Mouse (Mus musculus): ENCODE measurements around the gene Mettl24. TPM values are rescaled to one million over a fixed set of nuclear protein-coding genes. Genes with fewer than 3 reads are reported as not detected.
A peak's percentile ranks its signal among the peaks of the same experiment; 100 is the strongest.

Gene Mettl24
- total RNA-seq, 2 experiments from 2014 or later, result 0.99 to 1.1 TPM

GRCm38 (mm10) chr10:40678477-40678876 lies 4.6 kb upstream of the Mettl24 start:
- no peak for DNase-seq (ENCODE audit: extremely low spot score in 1 of 2, low spot score in 2 of 2)
- intact Hi-C loops (cut with DNase I), result no loop called here

- peak; percentile 37 to 69 for DNase-seq (ENCODE audit: extremely low spot score in 1 of 2, low spot score in 2 of 2)
- intact Hi-C loops (cut with DNase I), result loop anchor here (5.0 kb wide), 1 partner anchor 200 kb away; the partner anchor contains the start of genes Cdc40 and Wasf1
Measured at GRCm38 (mm10) chr10:40682470-40682869, 612 bp upstream of the Mettl24 start.

GRCm38 (mm10) chr10:40683868-40684253 lies 779 bp downstream of the Mettl24 start:
- DNase-seq (ENCODE audit: extremely low spot score in 1 of 2, low spot score in 2 of 2), result peak in 1 of 2 experiments; percentile 28
- intact Hi-C loops (cut with DNase I), result loop anchor here (5.0 kb wide), 1 partner anchor 198 kb away; the partner anchor contains the start of genes Cdc40 and Wasf1

- intact Hi-C loops (cut with DNase I), result loop anchor here (5.0 kb wide), 1 partner anchor 198 kb away; the partner anchor contains the start of genes Cdc40 and Wasf1
- DNase-seq (ENCODE audit: extremely low spot score in 1 of 2, low spot score in 2 of 2), result peak in 1 of 2 experiments; percentile 50
Measured at GRCm38 (mm10) chr10:40684326-40684725, 1.2 kb downstream of the Mettl24 start.

- no peak for DNase-seq (ENCODE audit: extremely low spot score in 1 of 2, low spot score in 2 of 2)
- intact Hi-C loops (cut with DNase I), result no loop called here
Measured at GRCm38 (mm10) chr10:40685641-40686040, 2.6 kb downstream of the Mettl24 start.

GRCm38 (mm10) chr10:40686976-40687375 lies 3.9 kb downstream of the Mettl24 start:
- DNase-seq (ENCODE audit: extremely low spot score in 1 of 2, low spot score in 2 of 2), result no peak
- intact Hi-C loops (cut with DNase I), result no loop called here

GRCm38 (mm10) chr10:40687407-40687806 lies 4.3 kb downstream of the Mettl24 start:
- intact Hi-C loops (cut with DNase I), result no loop called here
- DNase-seq (ENCODE audit: extremely low spot score in 1 of 2, low spot score in 2 of 2), result no peak

- peak in 1 of 2 experiments; percentile 54 for DNase-seq (ENCODE audit: extremely low spot score in 1 of 2, low spot score in 2 of 2)
- intact Hi-C loops (cut with DNase I), result no loop called here
Measured at GRCm38 (mm10) chr10:40688266-40688665, 5.2 kb downstream of the Mettl24 start.

GRCm38 (mm10) chr10:40688873-40689272 lies 5.8 kb downstream of the Mettl24 start:
- intact Hi-C loops (cut with DNase I), result no loop called here

GRCm38 (mm10) chr10:40698652-40699051 lies 15.6 kb downstream of the Mettl24 start:
- DNase-seq (ENCODE audit: extremely low spot score in 1 of 2, low spot score in 2 of 2), result no peak
- intact Hi-C loops (cut with DNase I), result no loop called here

More at GRCm38 (mm10) chr10:40688873-40689272, 5.8 kb downstream of the Mettl24 start:
- DNase-seq (ENCODE audit: extremely low spot score in 1 of 2, low spot score in 2 of 2), result no peak

GRCm38 (mm10) chr10:40711127-40711526 lies 28.0 kb downstream of the Mettl24 start:
- intact Hi-C loops (cut with DNase I), result no loop called here
- no peak for DNase-seq (ENCODE audit: extremely low spot score in 1 of 2, low spot score in 2 of 2)

- DNase-seq (ENCODE audit: extremely low spot score in 1 of 2, low spot score in 2 of 2), result peak in 1 of 2 experiments; percentile 62
- intact Hi-C loops (cut with DNase I), result no loop called here
Measured at GRCm38 (mm10) chr10:40713018-40713608, 30.0 kb downstream of the Mettl24 start.

GRCm38 (mm10) chr10:40713829-40714228 lies 30.7 kb downstream of the Mettl24 start:
- intact Hi-C loops (cut with DNase I), result no loop called here
- no peak for DNase-seq (ENCODE audit: extremely low spot score in 1 of 2, low spot score in 2 of 2)

- intact Hi-C loops (cut with DNase I), result no loop called here
- DNase-seq (ENCODE audit: extremely low spot score in 1 of 2, low spot score in 2 of 2), result no peak
Measured at GRCm38 (mm10) chr10:40715151-40715550, 32.1 kb downstream of the Mettl24 start.

GRCm38 (mm10) chr10:40716296-40716695 lies 33.2 kb downstream of the Mettl24 start:
- DNase-seq (ENCODE audit: extremely low spot score in 1 of 2, low spot score in 2 of 2), result no peak
- intact Hi-C loops (cut with DNase I), result no loop called here

GRCm38 (mm10) chr10:40716713-40717112 lies 33.6 kb downstream of the Mettl24 start:
- intact Hi-C loops (cut with DNase I), result no loop called here

GRCm38 (mm10) chr10:40718362-40718761 lies 35.3 kb downstream of the Mettl24 start:
- intact Hi-C loops (cut with DNase I), result no loop called here
- no peak for DNase-seq (ENCODE audit: extremely low spot score in 1 of 2, low spot score in 2 of 2)

More at GRCm38 (mm10) chr10:40716713-40717112, 33.6 kb downstream of the Mettl24 start:
- peak in 1 of 2 experiments; percentile 34 for DNase-seq (ENCODE audit: extremely low spot score in 1 of 2, low spot score in 2 of 2)

- peak in 1 of 2 experiments; percentile 33 for DNase-seq (ENCODE audit: extremely low spot score in 1 of 2, low spot score in 2 of 2)
- intact Hi-C loops (cut with DNase I), result no loop called here
Measured at GRCm38 (mm10) chr10:40719062-40719461, 36.0 kb downstream of the Mettl24 start.

GRCm38 (mm10) chr10:40720883-40721282 lies 37.8 kb downstream of the Mettl24 start:
- DNase-seq (ENCODE audit: extremely low spot score in 1 of 2, low spot score in 2 of 2), result no peak
- intact Hi-C loops (cut with DNase I), result no loop called here

- no peak for DNase-seq (ENCODE audit: extremely low spot score in 1 of 2, low spot score in 2 of 2)
- intact Hi-C loops (cut with DNase I), result no loop called here
Measured at GRCm38 (mm10) chr10:40724342-40724741, 41.3 kb downstream of the Mettl24 start.

GRCm38 (mm10) chr10:40725066-40725465 lies 42.0 kb downstream of the Mettl24 start:
- intact Hi-C loops (cut with DNase I), result no loop called here
- peak in 1 of 2 experiments; percentile 41 for DNase-seq (ENCODE audit: extremely low spot score in 1 of 2, low spot score in 2 of 2)
